Mouse (Mus musculus) testis, postnatal 14 days (tissue): ENCODE data around the gene Tubg2.

Source experiments
- DNase-seq: peaks from one replicate; pipeline ENCODE4 v3.0.0; 2021; ENCODE audit warnings: low spot score

Tubg2 gene

GRCm38 (mm10) chr11:101178061-101179058 lies 22.7 kb downstream of the Tubg2 start:
- DNase-seq: no peak

- no peak for DNase-seq
Measured at GRCm38 (mm10) chr11:101179306-101179705, 23.6 kb downstream of the Tubg2 start.

GRCm38 (mm10) chr11:101180261-101180660 lies 24.6 kb downstream of the Tubg2 start:
- DNase-seq: peak; percentile 11

GRCm38 (mm10) chr11:101180846-101181740 lies 25.4 kb downstream of the Tubg2 start:
- no peak for DNase-seq

GRCm38 (mm10) chr11:101181961-101182360 lies 26.3 kb downstream of the Tubg2 start:
- no peak for DNase-seq

GRCm38 (mm10) chr11:101182771-101183517 lies 27.2 kb downstream of the Tubg2 start:
- DNase-seq: no peak

- DNase-seq: peak; percentile 4
Measured at GRCm38 (mm10) chr11:101184984-101185383, 29.3 kb downstream of the Tubg2 start.

GRCm38 (mm10) chr11:101185441-101185840 lies 29.7 kb downstream of the Tubg2 start:
- no peak for DNase-seq

GRCm38 (mm10) chr11:101186526-101187247 lies 31.0 kb downstream of the Tubg2 start:
- DNase-seq: no peak

- no peak for DNase-seq
Measured at GRCm38 (mm10) chr11:101187541-101187940, 31.8 kb downstream of the Tubg2 start.

GRCm38 (mm10) chr11:101188166-101188805 lies 32.6 kb downstream of the Tubg2 start:
- peak; percentile 68 for DNase-seq

- DNase-seq: peak; percentile 89
Measured at GRCm38 (mm10) chr11:101189495-101190180, 33.9 kb downstream of the Tubg2 start.

GRCm38 (mm10) chr11:101190181-101190912 lies 34.6 kb downstream of the Tubg2 start:
- no peak for DNase-seq

GRCm38 (mm10) chr11:101190913-101191907 lies 35.5 kb downstream of the Tubg2 start:
- no peak for DNase-seq

GRCm38 (mm10) chr11:101191919-101192470 lies 36.3 kb downstream of the Tubg2 start:
- no peak for DNase-seq

GRCm38 (mm10) chr11:101192646-101193045 lies 36.9 kb downstream of the Tubg2 start:
- DNase-seq: no peak

GRCm38 (mm10) chr11:101193076-101193475 lies 37.4 kb downstream of the Tubg2 start:
- DNase-seq: no peak

- DNase-seq: no peak
Measured at GRCm38 (mm10) chr11:101194137-101194536, 38.4 kb downstream of the Tubg2 start.
